Mouse (Mus musculus) spleen, adult 2 months (tissue): ENCODE results near the gene Meis2.

Source experiments
- CTCF ChIP-seq: fragments of 200-500 bp; IDR thresholded peaks from 2 replicates; pipeline ENCODE4 v1.5.1; 2011; ENCODE audit warnings: mild to moderate bottlenecking, inconsistent platforms; ENCODE audit not compliant: insufficient read depth, insufficient read length, insufficient replicate concordance; ENCODE audit errors: extremely low read depth
- POLR2A ChIP-seq: fragments of 200-500 bp; IDR thresholded peaks from 2 replicates; pipeline ENCODE4 v1.6.1; 2011; ENCODE audit warnings: low read depth, low read length, inconsistent platforms

DNA sequence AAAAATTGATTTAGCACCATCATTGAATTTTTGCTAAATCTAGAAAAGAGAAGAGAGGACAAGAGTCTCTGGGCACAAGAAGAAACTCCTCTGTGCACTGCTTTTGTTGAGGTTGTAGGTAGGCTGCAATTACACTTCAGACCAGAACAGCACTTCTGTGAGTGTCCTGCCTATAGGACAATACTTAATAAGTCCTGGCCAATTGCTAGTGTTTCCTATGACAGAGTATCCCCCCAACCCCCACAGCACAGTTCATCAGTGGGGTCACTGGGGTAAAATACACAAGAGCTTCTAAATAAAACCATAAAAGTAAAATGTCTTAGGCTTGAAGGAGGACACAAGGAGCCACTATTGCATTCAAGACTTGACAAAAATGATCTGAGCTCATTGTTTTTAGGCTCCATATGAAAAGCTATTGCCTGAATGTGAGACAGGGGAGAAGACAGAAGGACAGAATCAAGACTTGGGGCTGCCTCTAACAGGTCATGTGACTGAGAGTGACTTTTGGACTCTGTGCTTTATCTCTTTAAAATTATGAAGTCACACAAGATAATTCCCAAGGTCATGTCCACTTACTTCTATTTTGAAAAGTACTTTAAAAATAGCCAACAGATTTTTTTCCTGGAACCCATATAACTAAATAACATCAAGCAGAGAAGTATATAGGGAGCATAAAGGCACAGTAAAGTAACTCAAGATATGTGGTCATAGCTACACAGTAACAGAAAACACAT is 12.8 kb downstream of the Meis2 start:
- TF ChIP-seq CTCF: no peak
- TF ChIP-seq POLR2A: no peak
